Mouse (Mus musculus) C2C12 (cell line): Measurements from ENCODE around the gene Sfxn2. TPM values are rescaled to one million over a fixed set of nuclear protein-coding genes. Genes with fewer than 3 reads are reported as not detected.

Experiments used
- H3K27me3 ChIP-seq: one replicate; pipeline ENCODE4 v1.6.1; 2011; ENCODE audit not compliant: control insufficient read depth, insufficient read depth, insufficient read length
- H3K36me3 ChIP-seq: one replicate; pipeline ENCODE4 v1.6.1; 2011; ENCODE audit not compliant: control insufficient read depth, insufficient read depth
- H3K4me3 ChIP-seq: one replicate; pipeline ENCODE4 v1.5.1; 2011; ENCODE audit warnings: mild to moderate bottlenecking, control low read depth; ENCODE audit not compliant: poor library complexity, insufficient read depth, severe bottlenecking
- H3K79me2 ChIP-seq: one replicate; pipeline ENCODE4 v1.6.1; 2011; ENCODE audit not compliant: control insufficient read depth, insufficient read depth
- H3K79me3 ChIP-seq: one replicate; pipeline ENCODE4 v1.6.1; 2011; ENCODE audit warnings: low read depth, control low read depth
- H3ac ChIP-seq: one replicate; pipeline ENCODE3; 2011; ENCODE audit warnings: low read depth; ENCODE audit not compliant: control insufficient read depth, insufficient read length
- CEBPB ChIP-seq: IDR thresholded peaks from one replicate; pipeline ENCODE4 v1.6.1; 2011; ENCODE audit warnings: low read depth, mild to moderate bottlenecking, control low read depth, moderate library complexity
- CTCF ChIP-seq: IDR thresholded peaks from one replicate; pipeline ENCODE4 v1.5.1; 2011; ENCODE audit not compliant: control insufficient read depth, insufficient read depth, insufficient read length
- FOSL1 ChIP-seq: IDR thresholded peaks from one replicate; pipeline ENCODE4 v1.8.0; 2011; ENCODE audit warnings: mild to moderate bottlenecking, low read length; ENCODE audit not compliant: poor library complexity, insufficient read depth, severe bottlenecking
- MAX ChIP-seq: IDR thresholded peaks from one replicate; pipeline ENCODE4 v1.6.1; 2011; ENCODE audit warnings: mild to moderate bottlenecking, control low read depth
- MYOD1 ChIP-seq: IDR thresholded peaks from one replicate; pipeline ENCODE4 v1.6.1; 2011; ENCODE audit warnings: low read depth; ENCODE audit not compliant: control insufficient read depth, insufficient read length
- MYOG ChIP-seq: IDR thresholded peaks from one replicate; pipeline ENCODE4 v1.6.1; 2011; ENCODE audit not compliant: control insufficient read depth, insufficient read length; ENCODE audit errors: extremely low read depth
- USF1 ChIP-seq: IDR thresholded peaks from one replicate; pipeline ENCODE4 v1.6.1; 2011; ENCODE audit warnings: low read depth, mild to moderate bottlenecking, control low read depth, moderate library complexity
- polyA plus RNA-seq: library from polyadenylated mRNA; unstranded; fragments of >200 nt; fragmentation: generic; extraction: Trizol; gene quantifications from one replicate; pipeline ENCODE4 v1.2.1, GENCODE M21; 2012; ENCODE audit warnings: missing spikeins

Gene Sfxn2
- polyA plus RNA-seq, 1 experiment = 1.4 TPM

- TF ChIP-seq CTCF (no peak), MAX (no peak), USF1 (no peak), MYOG (no peak)
- H3ac ChIP-seq = no peak overlapping the region
- no peaks in the 10 kb centered on the region for H3K79me3 ChIP-seq
- H3K79me2 ChIP-seq = no peaks in the 10 kb centered on the region
- no peaks in the 10 kb centered on the region for H3K36me3 ChIP-seq
- no peaks in the 10 kb centered on the region for H3K27me3 ChIP-seq
- H3K4me3 ChIP-seq = no peak overlapping the region
These were observed 47.2 kb upstream of the Sfxn2 start for GRCm38 (mm10) chr19:46525691-46526631.

DNA sequence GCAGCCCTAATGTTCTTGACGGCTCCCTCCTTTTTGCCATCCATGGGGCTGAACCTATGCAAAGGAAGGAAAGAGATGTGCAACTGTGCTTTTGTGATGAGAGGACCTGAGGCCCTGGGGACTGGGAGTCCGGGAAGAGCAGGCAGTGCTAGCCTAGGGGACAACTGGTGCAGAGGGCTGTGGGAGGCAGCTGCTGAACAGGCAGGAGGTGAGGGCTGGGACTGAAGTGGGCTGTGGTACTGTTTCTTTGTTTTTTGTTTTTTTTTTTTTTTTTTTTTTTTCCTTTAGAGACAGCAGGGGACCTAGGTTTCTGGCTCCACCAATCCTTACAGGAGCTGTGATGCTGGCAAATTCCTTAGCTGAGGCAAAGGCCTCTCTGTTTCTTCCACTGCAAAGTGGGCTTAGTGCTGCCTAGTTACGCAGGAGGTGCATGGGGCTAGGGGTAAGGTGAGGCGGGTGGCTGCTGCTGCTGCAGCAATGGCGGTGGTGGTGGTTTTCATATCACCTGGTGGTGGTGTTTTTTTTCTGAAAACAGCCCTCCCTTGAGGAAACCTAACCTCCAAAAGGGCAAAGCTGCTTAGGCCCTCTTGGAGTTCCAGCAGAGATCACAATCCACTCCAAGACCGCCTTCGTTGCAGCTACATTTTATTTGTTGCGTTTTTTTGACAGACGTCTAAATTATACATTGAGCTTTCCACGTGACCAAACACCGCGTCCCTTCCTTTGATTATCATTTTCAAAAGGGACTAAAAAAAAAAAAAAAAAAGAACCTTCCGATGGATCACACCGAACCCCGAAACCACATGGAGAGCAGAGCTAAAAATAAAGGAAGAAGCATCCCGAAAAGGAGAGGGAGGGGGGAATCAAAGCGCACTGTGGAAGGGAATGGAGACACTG lies 45.3 kb upstream of the Sfxn2 start:
- H3K27me3 ChIP-seq = no peaks in the 10 kb centered on the region
- H3K79me3 ChIP-seq = no peaks in the 10 kb centered on the region
- peak overlapping the region; percentile 27 for H3ac ChIP-seq
- H3K4me3 ChIP-seq = no peak overlapping the region
- TF ChIP-seq FOSL1 (no peak), MAX (no peak), MYOG (no peak), USF1 (no peak), MYOD1 (no peak)
- H3K36me3 ChIP-seq = no peaks in the 10 kb centered on the region
- H3K79me2 ChIP-seq = no peaks in the 10 kb centered on the region

GRCm38 (mm10) chr19:46528529-46529213 lies 44.5 kb upstream of the Sfxn2 start:
- Histone ChIP-seq H3ac (peak overlapping the region; percentile 51), H3K79me3 (no peaks in the 10 kb centered on the region), H3K36me3 (no peaks in the 10 kb centered on the region), H3K27me3 (no peaks in the 10 kb centered on the region), H3K4me3 (no peak overlapping the region), H3K79me2 (no peaks in the 10 kb centered on the region)
- TF ChIP-seq MAX = no peak
- no peak for TF ChIP-seq FOSL1
- no peak for TF ChIP-seq CTCF
- no peak for TF ChIP-seq CEBPB
- TF ChIP-seq USF1 = no peak
- no peak for TF ChIP-seq MYOG
- TF ChIP-seq MYOD1 = no peak

DNA sequence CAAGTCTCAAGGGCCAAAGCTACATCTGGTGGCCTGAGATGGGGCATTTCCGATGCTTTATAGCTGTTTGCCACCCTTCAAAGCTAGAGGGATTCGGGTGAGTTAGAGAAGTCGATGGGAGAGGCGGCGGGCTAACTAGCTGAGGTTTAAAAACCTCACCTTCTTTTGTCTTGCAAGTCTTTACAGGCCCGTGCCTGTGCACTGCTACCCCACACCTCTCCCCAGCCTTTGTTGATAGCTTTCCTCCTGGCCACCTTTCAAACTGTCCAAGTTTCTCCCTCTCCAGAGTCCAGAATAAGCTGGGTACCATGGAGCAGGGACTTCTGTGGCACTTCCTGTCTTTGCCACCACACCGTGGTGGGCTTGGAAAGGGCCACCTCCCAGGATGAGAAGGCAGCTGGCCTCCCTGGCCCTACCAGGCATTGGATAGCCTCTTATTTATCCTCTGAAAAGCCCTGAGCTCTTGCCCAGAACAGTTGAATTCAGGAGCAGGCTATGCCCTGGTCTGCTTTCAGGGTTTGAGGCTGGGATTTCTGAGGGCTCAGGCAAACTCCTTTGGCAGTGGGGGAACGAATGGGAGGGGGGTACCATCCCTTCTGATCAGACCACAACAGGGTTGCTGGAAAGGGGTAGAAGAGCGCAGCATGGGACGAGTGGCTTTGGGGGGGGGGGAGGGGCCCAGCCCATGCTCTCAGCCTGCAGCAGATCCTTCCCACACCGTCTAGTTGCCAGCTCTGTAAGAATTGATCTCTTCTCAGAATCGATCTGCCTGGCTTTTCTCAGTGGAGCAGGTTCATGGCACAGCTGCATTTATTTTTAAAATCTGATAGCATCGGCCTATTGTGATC lies 43.3 kb upstream of the Sfxn2 start:
- H3K4me3 ChIP-seq = no peak overlapping the region

More for the DNA sequence above, 43.3 kb upstream of the Sfxn2 start:
- Histone ChIP-seq H3K79me2 (no peaks in the 10 kb centered on the region), H3K27me3 (no peaks in the 10 kb centered on the region), H3K36me3 (no peaks in the 10 kb centered on the region), H3K79me3 (no peaks in the 10 kb centered on the region), H3ac (peak overlapping the region; percentile 18)
- no peak for TF ChIP-seq USF1
- no peak for TF ChIP-seq CEBPB
- TF ChIP-seq CTCF = no peak
- no peak for TF ChIP-seq MAX
- TF ChIP-seq MYOG = no peak
- TF ChIP-seq FOSL1 = no peak
- no peak for TF ChIP-seq MYOD1
